Mouse (Mus musculus) MEL (cell line): ENCODE measurements at regions not wholly inside any gene's neighbourhood (a gene's known extent, or its start where the extent isn't known, plus 50 kb on each side); places are given as distances from the start of the nearest gene placed in this dataset.

Experiments used
- CHD1 ChIP-seq: IDR thresholded peaks from 2 replicates; pipeline ENCODE4 v1.6.1; 2012; ENCODE audit warnings: low read depth, mild to moderate bottlenecking, inconsistent platforms, low read length, improper control_type of control experiment
- CTCF ChIP-seq, 3 experiments: IDR thresholded peaks in 2 of 3; conservative IDR thresholded peaks in 1 of 3; 2 replicates each; pipeline ENCODE4 v1.5.1; 2011 to 2012; ENCODE audit warnings: low read length in 3 of 3, low read depth in 2 of 3, mild to moderate bottlenecking in 2 of 3, improper control_type of control experiment in 1 of 3, inconsistent platforms in 1 of 3, mixed read lengths in 1 of 3, moderate library complexity in 1 of 3; ENCODE audit not compliant: control insufficient read depth in 1 of 3, insufficient read depth in 1 of 3, poor library complexity in 1 of 3, severe bottlenecking in 1 of 3
- E2F4 ChIP-seq: IDR thresholded peaks from 2 replicates; pipeline ENCODE4 v1.6.1; 2011; ENCODE audit warnings: low read depth, low read length, improper control_type of control experiment, borderline replicate concordance
- EP300 ChIP-seq, 2 experiments: IDR thresholded peaks; 2 replicates each; pipeline ENCODE4 v1.6.1; 2011; ENCODE audit warnings: improper control_type of control experiment in 2 of 2, low read length in 2 of 2, low read depth in 1 of 2, mild to moderate bottlenecking in 1 of 2
- GATA1 ChIP-seq: IDR thresholded peaks from 2 replicates; pipeline ENCODE4 v1.6.1; 2011; ENCODE audit warnings: low read depth, low read length, improper control_type of control experiment
- HCFC1 ChIP-seq: IDR thresholded peaks from 2 replicates; pipeline ENCODE4 v1.6.1; 2012; ENCODE audit warnings: low read depth, mild to moderate bottlenecking, inconsistent platforms, low read length, improper control_type of control experiment, moderate library complexity
- NELFE ChIP-seq: IDR thresholded peaks from 2 replicates; pipeline ENCODE4 v1.6.1; 2011; ENCODE audit warnings: low read depth, low read length, improper control_type of control experiment
- NRF1 ChIP-seq: IDR thresholded peaks from 2 replicates; pipeline ENCODE4 v1.6.1; 2014; ENCODE audit warnings: low read depth, mild to moderate bottlenecking, inconsistent platforms, low read length, improper control_type of control experiment, moderate library complexity; ENCODE audit not compliant: poor library complexity, insufficient read depth, severe bottlenecking
- POLR2A ChIP-seq, 2 experiments: IDR thresholded peaks; 2 replicates each; pipeline ENCODE4 v1.6.1; 2011 to 2012; ENCODE audit warnings: low read length in 2 of 2, mild to moderate bottlenecking in 2 of 2, control low read depth in 1 of 2, improper control_type of control experiment in 1 of 2, low read depth in 1 of 2, moderate library complexity in 1 of 2; ENCODE audit not compliant: control insufficient read depth in 1 of 2, insufficient read depth in 1 of 2, poor library complexity in 1 of 2
- POLR2AphosphoS5 ChIP-seq: IDR thresholded peaks from 2 replicates; pipeline ENCODE4 v1.6.1; 2012; ENCODE audit warnings: low read depth, borderline replicate concordance, mild to moderate bottlenecking, inconsistent platforms, low read length, moderate library complexity, mixed read lengths
- TCF12 ChIP-seq: IDR thresholded peaks from 2 replicates; pipeline ENCODE4 v1.6.1; 2014; ENCODE audit warnings: low read depth, mild to moderate bottlenecking, inconsistent platforms, low read length, improper control_type of control experiment, moderate library complexity
- USF2 ChIP-seq, 2 experiments: IDR thresholded peaks; 2 replicates each; pipeline ENCODE4 v1.6.1; 2011 to 2012; ENCODE audit warnings: improper control_type of control experiment in 2 of 2, low read length in 2 of 2, borderline replicate concordance in 1 of 2, inconsistent platforms in 1 of 2, low read depth in 1 of 2, mild to moderate bottlenecking in 1 of 2; ENCODE audit not compliant: insufficient read depth in 1 of 2
- ZC3H11A ChIP-seq: IDR thresholded peaks from 2 replicates; pipeline ENCODE4 v1.6.1; 2012; ENCODE audit warnings: low read depth, mild to moderate bottlenecking, inconsistent platforms, low read length, improper control_type of control experiment

DNA sequence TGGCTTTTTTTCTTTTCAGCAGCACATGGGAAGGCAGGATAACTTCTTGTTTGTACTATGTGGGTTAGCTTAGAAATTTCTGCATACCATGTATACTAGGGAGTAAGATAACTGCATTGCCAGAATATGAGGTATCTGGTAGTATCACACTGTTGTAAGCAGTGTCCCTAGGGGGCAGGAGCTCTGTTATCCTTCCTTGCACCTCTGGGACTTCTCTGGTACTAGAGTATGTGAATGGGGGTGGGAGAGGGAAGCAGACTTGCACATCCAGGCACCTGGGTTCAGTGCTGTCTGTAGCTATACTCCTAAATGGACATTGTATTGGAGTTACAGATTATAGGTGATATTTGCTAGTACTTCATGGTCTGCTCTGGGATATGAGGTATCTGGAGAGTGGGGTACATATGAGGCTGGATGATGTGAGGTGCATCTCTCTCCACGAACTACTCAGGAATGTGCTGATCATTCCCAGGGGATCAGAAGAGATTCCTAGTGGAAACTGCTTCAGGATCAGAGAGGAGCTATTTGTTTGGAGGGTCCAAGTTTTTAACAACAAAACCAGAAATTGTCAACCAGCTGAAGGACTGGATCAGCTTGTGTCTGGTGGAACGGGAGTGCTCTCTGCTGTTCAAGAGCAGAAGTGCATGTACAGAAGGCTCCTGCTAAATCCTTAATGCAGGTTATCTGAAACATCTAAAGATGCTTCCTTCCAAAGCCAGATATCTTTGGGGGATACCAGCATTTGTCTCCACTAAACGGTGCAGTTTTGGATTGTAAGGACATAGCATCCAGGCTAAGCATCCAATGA, 402.7 kb upstream of the Vrk2 start:
- TF ChIP-seq POLR2AphosphoS5 (no peak), EP300 (IDR thresholded peaks at IDR 0.05; ENCODE audit: low read depth in 1 of 2, low read length in 2 of 2) (no peak), TCF12 (no peak), POLR2A (IDR thresholded peaks at IDR 0.05; ENCODE audit: control insufficient read depth in 1 of 2, insufficient read depth in 1 of 2, low read depth in 1 of 2, low read length in 2 of 2, poor library complexity in 1 of 2) (no peak), CTCF (IDR thresholded peaks at IDR 0.05 in 2 of 3, conservative IDR thresholded peaks at IDR 0.05 in 1 of 3; ENCODE audit: control insufficient read depth in 1 of 3, insufficient read depth in 1 of 3, low read depth in 2 of 3, low read length in 3 of 3, poor library complexity in 1 of 3, severe bottlenecking in 1 of 3) (peak; percentile 22 to 51 (median 41)), CHD1 (no peak), ZC3H11A (no peak), GATA1 (no peak), USF2 (IDR thresholded peaks at IDR 0.05; ENCODE audit: borderline replicate concordance in 1 of 2, insufficient read depth in 1 of 2, low read depth in 1 of 2, low read length in 2 of 2) (no peak), E2F4 (no peak), HCFC1 (no peak), NELFE (no peak), NRF1 (no peak)
